19 mouse cellular contexts compared by ENCODE assay signal in the genomic region with DNA sequence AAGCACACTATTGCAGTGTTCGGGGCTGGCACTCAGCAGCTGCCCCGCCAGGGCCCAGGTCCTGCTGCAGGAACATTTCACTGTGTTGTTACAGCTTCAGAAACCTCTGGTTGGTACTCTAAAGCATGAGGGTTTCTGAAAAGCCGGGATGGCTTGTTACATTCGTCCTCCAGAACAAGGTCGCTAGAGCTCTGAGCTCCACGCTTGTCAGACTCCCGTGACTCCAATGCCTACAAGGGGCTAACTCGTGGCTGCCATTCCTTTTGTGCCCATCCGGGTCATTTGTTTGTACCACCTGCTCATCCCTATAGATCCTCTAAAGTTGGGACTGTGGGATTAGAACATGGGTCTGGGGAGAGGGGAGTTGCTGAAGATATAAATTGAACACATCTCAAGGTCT.
DNase-seq lines count a peak whose midpoint lies in the region; ATAC-seq lines count a peak whose summit lies in the region.
"Had no signal": no experiment of that assay in that cellular context is flagged by ENCODE, and none has a peak within 500 bp of the region (broad histone marks: within the 10 kb centered on the region; RNA-seq: fewer than 3 reads in every experiment).

No protein-coding gene starts in this region.

- H3K9me3 ChIP-seq in heart, embryonic 12.5 days (replicated peaks), result no peaks in the 10 kb centered on the region
- no peaks in the 10 kb centered on the region for H3K9me3 ChIP-seq in heart, embryonic 10.5 days
- H3K9me3 ChIP-seq: G1E had no signal

- H3K27ac ChIP-seq in heart, embryonic 12.5 days (ENCODE audit: poor library complexity, severe bottlenecking), result no peak overlapping the region
- no peak overlapping the region for H3K27ac ChIP-seq in heart, embryonic 10.5 days

- H3K27me3 ChIP-seq in heart, embryonic 12.5 days (replicated peaks), result no peaks in the 10 kb centered on the region
- H3K27me3 ChIP-seq in heart, embryonic 10.5 days (ENCODE audit: insufficient read depth, poor library complexity, severe bottlenecking), result no peaks in the 10 kb centered on the region
- H3K27me3 ChIP-seq: CH12.LX, Patski had no signal

- H3K36me3 ChIP-seq in heart, embryonic 12.5 days, result no peaks in the 10 kb centered on the region
- H3K36me3 ChIP-seq in heart, embryonic 10.5 days, result no peaks in the 10 kb centered on the region
- H3K36me3 ChIP-seq: G1E had no signal

- no peak overlapping the region for H3K9ac ChIP-seq in heart, embryonic 12.5 days

- no peak for ATAC-seq in heart, embryonic 12.5 days (ENCODE audit: insufficient number of reproducible peaks, low FRiP score)
- ATAC-seq: activated CD4-positive, CD25-positive, alpha-beta regulatory T cell, adult 4 months; CD4-positive, CD25-positive, alpha-beta regulatory T cell, adult 4 months; Patski had no signal

- H3K4me3 ChIP-seq in heart, embryonic 12.5 days, result no peak overlapping the region
- no peak overlapping the region for H3K4me3 ChIP-seq in heart, embryonic 10.5 days

- 87% methylated on average over 9 of the region's 9 CpGs for WGBS in heart, embryonic 12.5 days
- WGBS in heart, embryonic 10.5 days, result 88% methylated on average over 9 of the region's 9 CpGs

- DNase-seq in heart, adult 11 months, result peak; percentile 73
- DNase-seq in heart, embryonic 10.5 days (ENCODE audit: low spot score), result peak; percentile 57
- no peak for DNase-seq in heart, adult 9 months (ENCODE audit: low spot score in 2 of 2)
- DNase-seq: adrenal gland, adult 2 months; adrenal gland, adult 8-10 months; adrenal gland, postnatal 10 days; adrenal gland, postnatal 14 days; adrenal gland, postnatal 25 days; adrenal gland, postnatal 36 days; B cell, adult 2 months; cerebellum, adult 11 months; cerebellum, adult 11-12 months; cerebellum, adult 18-20 months had no signal

- no peak overlapping the region for H3K4me2 ChIP-seq in heart, embryonic 12.5 days

- H3K4me1 ChIP-seq in heart, embryonic 12.5 days (replicated peaks), result no peaks in the 10 kb centered on the region
- peaks cover 5% of the 10 kb centered on the region; the same call in 1 of the 2 replicates for H3K4me1 ChIP-seq in heart, embryonic 10.5 days

Comparison
In these comparisons a context has a peak if more than half of its experiments do, and no peak if none do; other contexts are left out.
1. DNase-seq: peak in heart, adult 11 months (single experiment) and heart, embryonic 10.5 days (single experiment); none in heart, adult 9 months (0 of 2).